In genomic region chr19:6401951-6402350, GRCm38 (mm10) we compare ENCODE assay signal across 9 mouse cellular contexts. TPM values are rescaled to one million over a fixed set of nuclear protein-coding genes. Genes with fewer than 3 reads are reported as not detected.
DNase-seq lines count a peak whose midpoint lies in the region; ATAC-seq and TF ChIP-seq lines count a peak whose summit lies in the region.
"Had no signal": no experiment of that assay in that cellular context is flagged by ENCODE, and none has a peak within 500 bp of the region (broad histone marks: within the 10 kb centered on the region; RNA-seq: fewer than 3 reads in every experiment).

No protein-coding gene starts in this region.

- H3K4me3 ChIP-seq in layer of hippocampus, adult 2 months: peak overlapping the region; percentile 62
- H3K4me3 ChIP-seq in heart, postnatal 0 days (ENCODE audit: low read depth, low read length): peak overlapping the region; percentile 71
- H3K4me3 ChIP-seq in limb, embryonic 10.5 days: peak overlapping the region; percentile 45
- peak overlapping the region; percentile 35 for H3K4me3 ChIP-seq in midbrain, embryonic 12.5 days

- H3K9me3 ChIP-seq in heart, postnatal 0 days (replicated peaks; ENCODE audit: control insufficient read depth, low read length): no peaks in the 10 kb centered on the region
- H3K9me3 ChIP-seq in limb, embryonic 10.5 days (replicated peaks): no peaks in the 10 kb centered on the region
- H3K9me3 ChIP-seq in midbrain, embryonic 12.5 days: no peaks in the 10 kb centered on the region
- H3K9me3 ChIP-seq: G1E had no signal

- H3K27ac ChIP-seq in layer of hippocampus, adult 2 months: 0 out of 2 replicates have a peak overlapping the region, but pooled peaks have one; percentile 47
- peak overlapping the region; percentile 49 for H3K27ac ChIP-seq in heart, postnatal 0 days (ENCODE audit: low read depth)
- no peak overlapping the region for H3K27ac ChIP-seq in limb, embryonic 10.5 days
- H3K27ac ChIP-seq in midbrain, embryonic 12.5 days (replicated peaks): no peak overlapping the region

- H3K4me1 ChIP-seq in heart, postnatal 0 days (ENCODE audit: control insufficient read depth, insufficient read depth): peaks cover 26% of the 10 kb centered on the region
- peaks cover 58% of the 10 kb centered on the region for H3K4me1 ChIP-seq in limb, embryonic 10.5 days
- peaks cover 42% of the 10 kb centered on the region for H3K4me1 ChIP-seq in midbrain, embryonic 12.5 days

- peak overlapping the region; percentile 99 for H3K4me2 ChIP-seq in heart, postnatal 0 days (ENCODE audit: low read depth, low read length)
- peak overlapping the region; percentile 51 for H3K4me2 ChIP-seq in midbrain, embryonic 12.5 days (replicated peaks)

- 17% methylated on average over 9 of the region's 9 CpGs for WGBS in heart, postnatal 0 days
- WGBS in limb, embryonic 10.5 days: 5% methylated on average over 9 of the region's 9 CpGs
- WGBS in midbrain, embryonic 12.5 days: 15% methylated on average over 9 of the region's 9 CpGs

- H3K9ac ChIP-seq in heart, postnatal 0 days (replicated peaks; ENCODE audit: low read depth, low read length): no peak overlapping the region; the same call in 1 of the 2 replicates
- 0 out of 2 replicates have a peak overlapping the region, but pooled peaks have one; percentile 28 for H3K9ac ChIP-seq in midbrain, embryonic 12.5 days (replicated peaks)

- ATAC-seq in heart, postnatal 0 days (ENCODE audit: insufficient read depth, low read depth): no peak
- no peak for ATAC-seq in midbrain, embryonic 12.5 days (ENCODE audit: low FRiP score, low read depth)

- H3K27me3 ChIP-seq in heart, postnatal 0 days (ENCODE audit: control insufficient read depth, insufficient read depth, low read length): no peaks in the 10 kb centered on the region
- H3K27me3 ChIP-seq in limb, embryonic 10.5 days (ENCODE audit: low read depth, poor library complexity, severe bottlenecking): peaks cover 80% of the 10 kb centered on the region
- peaks cover 64% of the 10 kb centered on the region for H3K27me3 ChIP-seq in midbrain, embryonic 12.5 days

- no peak for DNase-seq in layer of hippocampus, adult 2 months (ENCODE audit: low spot score in 2 of 2)
- no peak for DNase-seq in layer of hippocampus, adult 18-20 months (ENCODE audit: low spot score in 2 of 2)
- DNase-seq in heart, postnatal 0 days (ENCODE audit: low spot score): no peak
- no peak for DNase-seq in limb, embryonic 10.5 days (ENCODE audit: low spot score)
- no peak for DNase-seq in cerebellum, adult 18-20 months
- no peak for DNase-seq in left cerebral cortex, adult 18-20 months (ENCODE audit: low spot score in 2 of 2)
- DNase-seq in retina, embryonic 14.5 days (ENCODE audit: low spot score): no peak

- no peaks in the 10 kb centered on the region for H3K36me3 ChIP-seq in heart, postnatal 0 days (replicated peaks; ENCODE audit: control insufficient read depth, insufficient read depth, low read length)
- no peaks in the 10 kb centered on the region for H3K36me3 ChIP-seq in limb, embryonic 10.5 days
- no peaks in the 10 kb centered on the region for H3K36me3 ChIP-seq in midbrain, embryonic 12.5 days
- H3K36me3 ChIP-seq: G1E had no signal

- no peak; the same call in 1 of the 2 replicates for TF ChIP-seq EP300 in heart, postnatal 0 days (IDR thresholded peaks at IDR 0.05; ENCODE audit: low read depth)

- TF ChIP-seq CTCF in layer of hippocampus, adult 2 months (conservative IDR thresholded peaks at IDR 0.05): no peak
- TF ChIP-seq CTCF in heart, postnatal 0 days (IDR thresholded peaks at IDR 0.05; ENCODE audit: low read depth): no peak

RNA-seq across cellular contexts. Expression of gene Rasgrp2, which starts 2.8 kb away (rescaled TPM):
- 10 to 100 TPM; 31.3 to 36.7 TPM for total RNA-seq in layer of hippocampus, adult 2 months (2021)
- 10 to 100 TPM; 29.4 to 32.4 TPM for total RNA-seq in layer of hippocampus, adult 18-20 months (2021)
- total RNA-seq in heart, postnatal 0 days (2014; rRNA removed; ENCODE audit: low replicate concordance): 25.3 and 55.6 TPM in 2 replicates
- polyA plus RNA-seq in heart, postnatal 0 days (2015; fragmentation: Nextera tagmentation; extraction: Ambion mirVana): 46.6 and 55.5 TPM in 2 replicates
- 14.6 and 16.7 TPM in 2 replicates for polyA plus RNA-seq in limb, embryonic 10.5 days (2016; fragmentation: Nextera tagmentation; extraction: Ambion mirVana)
- 21.5 and 21.6 TPM in 2 replicates for polyA plus RNA-seq in midbrain, embryonic 12.5 days (2016; fragmentation: Nextera tagmentation; extraction: Ambion mirVana)
- 10 to 100 TPM; 68.2 to 84.7 TPM for total RNA-seq in left cerebral cortex, adult 18-20 months (2021)

RNA-seq across cellular contexts. Expression of gene Nrxn2, which starts 16.6 kb away (rescaled TPM):
- 100 to 1,000 TPM; 405 to 437 TPM for total RNA-seq in layer of hippocampus, adult 2 months (2021)
- total RNA-seq in layer of hippocampus, adult 18-20 months (2021): 100 to 1,000 TPM; 415 to 436 TPM
- total RNA-seq in heart, postnatal 0 days (2014; rRNA removed; ENCODE audit: low replicate concordance): not detected in 2 replicates
- polyA plus RNA-seq in heart, postnatal 0 days (2015; fragmentation: Nextera tagmentation; extraction: Ambion mirVana): 0.67 and 0.68 TPM in 2 replicates
- polyA plus RNA-seq in limb, embryonic 10.5 days (2016; fragmentation: Nextera tagmentation; extraction: Ambion mirVana): 0.78 and 1.5 TPM in 2 replicates
- 16.0 and 22.5 TPM in 2 replicates for polyA plus RNA-seq in midbrain, embryonic 12.5 days (2016; fragmentation: Nextera tagmentation; extraction: Ambion mirVana)
- 100 to 1,000 TPM; 549 to 568 TPM for total RNA-seq in left cerebral cortex, adult 18-20 months (2021)

RNA-seq across cellular contexts. Expression of gene Pygm, which starts 17.8 kb away (rescaled TPM):
- 10 to 100 TPM; 13.0 to 18.8 TPM for total RNA-seq in layer of hippocampus, adult 2 months (2021)
- 10 to 100 TPM; 26.4 to 27.2 TPM for total RNA-seq in layer of hippocampus, adult 18-20 months (2021)
- 451 and 487 TPM in 2 replicates for total RNA-seq in heart, postnatal 0 days (2014; rRNA removed; ENCODE audit: low replicate concordance)
- polyA plus RNA-seq in heart, postnatal 0 days (2015; fragmentation: Nextera tagmentation; extraction: Ambion mirVana): 390 and 400 TPM in 2 replicates
- polyA plus RNA-seq in limb, embryonic 10.5 days (2016; fragmentation: Nextera tagmentation; extraction: Ambion mirVana): 2.5 and 3.0 TPM in 2 replicates
- 2.3 and 2.7 TPM in 2 replicates for polyA plus RNA-seq in midbrain, embryonic 12.5 days (2016; fragmentation: Nextera tagmentation; extraction: Ambion mirVana)
- 10 to 100 TPM; 32.6 to 37.9 TPM for total RNA-seq in left cerebral cortex, adult 18-20 months (2021)

RNA-seq across cellular contexts. Expression of gene Sf1, which starts 38.5 kb away (rescaled TPM):
- total RNA-seq in layer of hippocampus, adult 2 months (2021): 100 to 1,000 TPM; 208 to 222 TPM
- 100 to 1,000 TPM; 196 to 207 TPM for total RNA-seq in layer of hippocampus, adult 18-20 months (2021)
- total RNA-seq in heart, postnatal 0 days (2014; rRNA removed; ENCODE audit: low replicate concordance): 41.8 and 94.6 TPM in 2 replicates
- polyA plus RNA-seq in heart, postnatal 0 days (2015; fragmentation: Nextera tagmentation; extraction: Ambion mirVana): 31.8 and 38.3 TPM in 2 replicates
- polyA plus RNA-seq in limb, embryonic 10.5 days (2016; fragmentation: Nextera tagmentation; extraction: Ambion mirVana): 193 and 206 TPM in 2 replicates
- 193 and 205 TPM in 2 replicates for polyA plus RNA-seq in midbrain, embryonic 12.5 days (2016; fragmentation: Nextera tagmentation; extraction: Ambion mirVana)
- total RNA-seq in left cerebral cortex, adult 18-20 months (2021): 100 to 1,000 TPM; 188 to 211 TPM

Comparison
In these comparisons a context has a peak if more than half of its experiments do, and no peak if none do; other contexts are left out.
1. H3K27ac ChIP-seq: peak in layer of hippocampus, adult 2 months (single experiment) and heart, postnatal 0 days (single experiment); none in limb, embryonic 10.5 days (single experiment) and midbrain, embryonic 12.5 days (single experiment).
2. RNA of gene Nrxn2, which starts 16.6 kb away (total RNA-seq): 549 to 568 TPM in left cerebral cortex, adult 18-20 months, 405 to 437 TPM in layer of hippocampus, adult 2 months and 415 to 436 TPM in layer of hippocampus, adult 18-20 months; not detected in heart, postnatal 0 days; every median in the first group is over 100 times any median in the second.
3. RNA of gene Pygm, which starts 17.8 kb away (total RNA-seq): 451 to 487 TPM in heart, postnatal 0 days; 32.6 to 37.9 TPM in left cerebral cortex, adult 18-20 months, 26.4 to 27.2 TPM in layer of hippocampus, adult 18-20 months and 13.0 to 18.8 TPM in layer of hippocampus, adult 2 months; every median in the first group is over 10 times any median in the second.
4. Peak in every context shown above with its lines, with median percentiles within 50 percentile points of each other: H3K4me3 ChIP-seq.